Mouse (Mus musculus) C2C12 (cell line): ENCODE measurements around the gene Cd300ld3.

Experiments used
- CEBPB ChIP-seq: IDR thresholded peaks from one replicate; pipeline ENCODE4 v1.6.1; 2011; ENCODE audit warnings: low read depth, mild to moderate bottlenecking, control low read depth, moderate library complexity
- CTCF ChIP-seq: IDR thresholded peaks from one replicate; pipeline ENCODE4 v1.5.1; 2011; ENCODE audit not compliant: control insufficient read depth, insufficient read depth, insufficient read length
- USF1 ChIP-seq: IDR thresholded peaks from one replicate; pipeline ENCODE4 v1.6.1; 2011; ENCODE audit warnings: low read depth, mild to moderate bottlenecking, control low read depth, moderate library complexity

GRCm38 (mm10) chr11:115075859-115076258, 27.6 kb upstream of the Cd300ld3 start:
- TF ChIP-seq CEBPB (no peak), CTCF (no peak), USF1 (no peak)
